Mouse (Mus musculus) spleen, postnatal 0 days (tissue): ENCODE data around the gene Lgalsl. TPM values are rescaled to one million over a fixed set of nuclear protein-coding genes. Genes with fewer than 3 reads are reported as not detected.

ENCODE experiments used
- polyA plus RNA-seq: library from polyadenylated mRNA; unstranded; fragments of >200 nt; fragmentation: Nextera tagmentation; extraction: Ambion mirVana; gene quantifications from 2 replicates; pipeline ENCODE4 v1.2.1, GENCODE M21; 2015

Gene Lgalsl
- 15.8 and 21.2 TPM in 2 replicates for polyA plus RNA-seq

GRCm38 (mm10) chr11:20830686-20831505, at the start of gene Lgalsl:
Gene Lgalsl (minus strand): TSS chr11:20831056.

Other genes with a start within 250 kb of the Lgalsl start
- gene Aftph, start 89.5 kb downstream of the Lgalsl start, polyA plus RNA-seq = 16.1 and 17.4 TPM in 2 replicates